Mouse (Mus musculus) frontal cortex, postnatal 10 days (tissue): Measurements from ENCODE around the gene Zfp780b.
"Not testable (repeated sequence)": the region's sequence is repeated elsewhere in the genome, so short reads cannot be mapped to it uniquely, and the experiment has no call there.

ENCODE experiments used
- DNase-seq, 2 experiments: peaks; one replicate each; pipeline ENCODE4 v3.0.0; 2022; ENCODE audit warnings: low spot score in 2 of 2, mixed read lengths in 1 of 2

Gene Zfp780b

GRCm38 (mm10) chr7:27978683-27979528 lies at the start of gene Zfp780b:
TSS of gene Zfp780b (minus strand) at chr7:27979171.
- peak; percentile 33 to 65 for DNase-seq

DNA sequence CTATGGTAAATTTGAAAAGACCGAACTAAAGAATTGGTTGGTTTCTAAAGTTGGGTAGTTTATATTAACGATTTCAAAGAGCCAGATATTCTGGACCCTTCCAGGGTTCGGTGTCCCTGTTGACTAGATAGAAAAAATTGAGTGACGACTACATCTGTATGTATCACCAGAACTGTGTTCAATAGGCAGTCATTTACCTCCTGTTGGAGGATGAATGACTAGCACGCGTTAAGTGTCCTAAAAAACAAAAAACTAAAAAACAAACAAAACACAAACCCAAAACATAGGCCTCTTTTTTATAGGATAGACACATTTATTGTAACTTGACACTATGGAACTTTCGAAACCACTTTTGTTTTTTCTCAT lies 35.5 kb upstream of the Zfp780b start:
- DNase-seq = no peak

GRCm38 (mm10) chr7:28013549-28014444 lies 34.8 kb upstream of the Zfp780b start, which contains the start of gene Zfp850:
TSS of gene Zfp850 (minus strand) at chr7:28014115.
- DNase-seq = peak; percentile 62 to 78

GRCm38 (mm10) chr7:28010271-28010670 lies 31.3 kb upstream of the Zfp780b start:
- no peak for DNase-seq

GRCm38 (mm10) chr7:27982197-27982596 lies 3.2 kb upstream of the Zfp780b start:
- DNase-seq = no peak

GRCm38 (mm10) chr7:27949451-27949850 lies 29.5 kb downstream of the Zfp780b start:
- DNase-seq = not testable (repeated sequence)

- DNase-seq = not testable (repeated sequence)
These were observed 37.1 kb downstream of the Zfp780b start for GRCm38 (mm10) chr7:27941869-27942268.

GRCm38 (mm10) chr7:27933800-27934158 lies 45.2 kb downstream of the Zfp780b start:
- not testable (repeated sequence) for DNase-seq

GRCm38 (mm10) chr7:27933050-27933799 lies 45.7 kb downstream of the Zfp780b start:
- no peak for DNase-seq

GRCm38 (mm10) chr7:27928818-27929695 lies 49.9 kb downstream of the Zfp780b start, which contains the start of gene Zfp974:
TSS of gene Zfp974 (minus strand) at chr7:27929460.
- peak; percentile 45 to 64 for DNase-seq

DNA sequence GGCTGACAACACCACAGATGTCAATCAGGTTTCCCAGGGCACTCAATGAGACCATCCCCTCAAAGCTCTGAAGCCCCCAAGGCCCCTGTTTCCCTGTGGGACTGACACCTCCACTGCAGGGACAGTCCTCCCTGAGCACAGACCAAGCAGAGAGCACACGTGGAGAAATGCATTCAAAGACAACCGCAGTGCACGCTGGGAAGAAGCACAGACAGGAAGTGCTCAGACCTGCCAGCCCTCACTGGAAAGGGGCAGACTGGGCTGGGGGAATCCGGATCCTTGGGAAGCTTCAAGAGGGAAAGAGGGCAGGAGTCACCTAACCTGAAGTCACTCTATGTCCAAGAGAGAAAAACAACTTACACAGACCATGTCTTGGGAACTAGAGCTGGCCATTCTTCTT lies 51.9 kb downstream of the Zfp780b start:
- DNase-seq = not testable (repeated sequence)

DNA sequence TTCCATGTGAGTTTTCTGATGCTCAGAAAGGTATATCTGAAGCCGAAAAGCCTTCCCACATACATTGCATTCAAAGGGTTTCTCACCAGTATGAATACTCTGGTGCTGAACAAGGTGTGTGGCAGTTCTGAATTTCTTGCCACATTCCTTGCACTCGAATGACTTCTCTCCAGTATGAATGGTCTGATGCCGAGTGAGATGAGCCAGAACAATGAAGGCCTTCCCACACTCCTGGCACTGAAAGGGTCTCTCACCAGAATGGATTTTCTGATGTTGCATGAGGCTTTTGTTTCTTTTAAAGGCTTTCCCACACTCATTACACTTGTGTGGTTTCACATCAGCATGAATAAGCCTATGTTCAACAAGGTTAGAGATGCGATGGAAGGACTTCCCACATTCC lies 68.0 kb downstream of the Zfp780b start:
- not testable (repeated sequence) for DNase-seq
